Mouse (Mus musculus) ES-E14 (cell line): ENCODE data around the gene Thegl. TPM values are rescaled to one million over a fixed set of nuclear protein-coding genes. Genes with fewer than 3 reads are reported as not detected.
A peak's percentile ranks its signal among the peaks of the same experiment; 100 is the strongest.
"Not testable (repeated sequence)": the region's sequence is repeated elsewhere in the genome, so short reads cannot be mapped to it uniquely, and the experiment has no call there.

ENCODE experiments used
- DNase-seq: peaks from one replicate; pipeline ENCODE4 v3.0.0-alpha.2; 2013; ENCODE audit warnings: low read depth, low spot score
- H3K27ac ChIP-seq: 2 replicates; pipeline ENCODE4 v1.5.1; 2012; ENCODE audit warnings: low read depth, mild to moderate bottlenecking, low read length, moderate library complexity, mixed read lengths; ENCODE audit not compliant: poor library complexity, insufficient read depth, severe bottlenecking
- H3K36me3 ChIP-seq: 2 replicates; pipeline ENCODE4 v1.6.1; 2012; ENCODE audit warnings: mild to moderate bottlenecking, low read length, moderate library complexity, mixed read lengths; ENCODE audit not compliant: control insufficient read depth, poor library complexity, insufficient read depth, severe bottlenecking
- H3K4me1 ChIP-seq, 2 experiments: fragments of 150-350 bp in 1 of 2; sonication (generic) in 1 of 2; 2 replicates each; pipeline ENCODE4 v1.6.1; 2012; ENCODE audit warnings: low read length in 2 of 2, mild to moderate bottlenecking in 1 of 2, mixed read lengths in 1 of 2; ENCODE audit not compliant: control insufficient read depth in 2 of 2, insufficient read depth in 2 of 2, poor library complexity in 1 of 2
- H3K4me3 ChIP-seq, 2 experiments: fragments of 150-350 bp in 1 of 2; sonication (generic) in 1 of 2; 2 replicates each; pipeline ENCODE4 v1.5.1; 2012; ENCODE audit warnings: low read length in 2 of 2, low read depth in 1 of 2, mild to moderate bottlenecking in 1 of 2, mixed read lengths in 1 of 2; ENCODE audit not compliant: insufficient read depth in 1 of 2, poor library complexity in 1 of 2, severe bottlenecking in 1 of 2
- H3K9ac ChIP-seq: 2 replicates; pipeline ENCODE4 v1.6.1; 2012; ENCODE audit warnings: low read depth, mild to moderate bottlenecking, low read length, mixed read lengths; ENCODE audit not compliant: poor library complexity, insufficient read depth, severe bottlenecking
- H3K9me3 ChIP-seq: fragments of 150-350 bp; sonication (generic); 2 replicates; pipeline ENCODE4 v1.6.1; 2012; ENCODE audit warnings: low read depth, mild to moderate bottlenecking, low read length; ENCODE audit not compliant: control insufficient read depth, insufficient read depth
- CHD2 ChIP-seq: IDR thresholded peaks from 2 replicates; pipeline ENCODE4 v1.6.1; 2014; ENCODE audit warnings: mild to moderate bottlenecking, low read depth, low read length, inconsistent platforms
- HCFC1 ChIP-seq: IDR thresholded peaks from 2 replicates; pipeline ENCODE4 v1.6.1; 2012; ENCODE audit warnings: low read length, inconsistent platforms, borderline replicate concordance; ENCODE audit not compliant: insufficient read depth
- MAFK ChIP-seq: IDR thresholded peaks from 2 replicates; pipeline ENCODE4 v1.6.1; 2014; ENCODE audit warnings: mild to moderate bottlenecking, low read depth, low read length, inconsistent platforms; ENCODE audit not compliant: insufficient read depth
- ZC3H11A ChIP-seq: IDR thresholded peaks from 2 replicates; pipeline ENCODE4 v1.6.1; 2012; ENCODE audit warnings: low read depth, mild to moderate bottlenecking, inconsistent platforms, low read length, borderline replicate concordance
- ZNF384 ChIP-seq: IDR thresholded peaks from 2 replicates; pipeline ENCODE4 v1.6.1; 2012; ENCODE audit warnings: low read depth, low read length, inconsistent platforms
- in situ Hi-C, 2 experiments: fragments of 600-800 bp; cut with MboI; formaldehyde crosslinking; loops; one replicate each; pipeline ENCODE4 v1.15.1; 2025; ENCODE audit warnings: low sequenced_read_pairs in 2 of 2, inconsistent platforms in 1 of 2; ENCODE audit not compliant: unreplicated experiment in 2 of 2
- total RNA-seq: library from RNA; depleted of rRNA; stranded (reverse); fragments of 300-350 nt; gene quantifications from 2 replicates; pipeline ENCODE4 v1.2.3, GENCODE M21; 2012

The Thegl gene
- total RNA-seq, 1 experiment = not detected

DNA sequence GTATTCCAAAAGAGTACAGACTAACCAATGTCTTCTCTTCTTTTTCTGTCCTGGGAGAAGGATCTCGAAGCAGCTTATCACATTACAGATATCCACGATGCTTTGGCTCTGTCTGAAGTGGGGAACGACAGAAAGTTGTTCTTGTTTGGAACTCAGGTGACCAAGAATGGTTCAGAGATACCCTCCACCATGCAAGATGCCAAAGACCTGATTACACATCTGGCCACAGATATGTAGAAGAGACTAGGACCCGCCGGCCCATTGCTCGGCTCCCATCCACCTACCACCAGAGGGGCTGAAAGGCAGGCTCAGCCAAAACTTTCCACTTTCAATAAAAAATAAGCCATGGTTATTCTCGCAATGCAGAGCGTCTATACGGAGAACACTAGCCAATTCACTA, 5.5 kb upstream of the Thegl start:
- H3K9ac ChIP-seq = no peak overlapping the region
- H3K4me3 ChIP-seq = no peak overlapping the region
- no peak overlapping the region for H3K27ac ChIP-seq
- H3K9me3 ChIP-seq = no peaks in the 10 kb centered on the region
- no peaks in the 10 kb centered on the region for H3K36me3 ChIP-seq
- no peaks in the 10 kb centered on the region for H3K4me1 ChIP-seq
- no peak for DNase-seq
- TF ChIP-seq CHD2 (no peak), ZC3H11A (no peak), HCFC1 (no peak), MAFK (no peak), ZNF384 (no peak)
- in situ Hi-C loops = no loop called here

DNA sequence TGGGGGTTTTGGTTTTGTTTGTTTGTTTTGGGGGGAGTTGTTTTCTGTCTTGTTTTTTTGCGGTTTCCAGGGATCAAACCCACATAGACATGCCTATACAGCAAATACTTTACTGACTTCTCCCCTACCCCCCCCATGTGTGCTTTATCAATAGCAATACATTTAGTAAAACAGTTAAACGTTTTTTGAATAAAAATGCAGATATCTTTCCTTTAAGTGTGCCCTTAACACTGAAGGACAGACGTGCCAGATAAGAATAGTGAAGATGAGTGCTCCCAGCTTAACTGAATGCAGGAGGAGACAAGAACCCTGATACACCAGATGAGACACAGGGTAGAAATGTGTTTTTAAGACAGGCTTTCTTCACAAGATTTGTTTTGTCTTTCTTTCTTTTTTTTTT, 4.7 kb upstream of the Thegl start:
- H3K4me3 ChIP-seq = no peak overlapping the region
- no peak overlapping the region for H3K9ac ChIP-seq
- H3K27ac ChIP-seq = no peak overlapping the region
- no peaks in the 10 kb centered on the region for H3K4me1 ChIP-seq
- TF ChIP-seq MAFK (no peak), ZC3H11A (no peak), ZNF384 (no peak), HCFC1 (no peak), CHD2 (no peak)
- in situ Hi-C loops = no loop called here
- H3K9me3 ChIP-seq = no peaks in the 10 kb centered on the region
- no peaks in the 10 kb centered on the region for H3K36me3 ChIP-seq
- no peak for DNase-seq

GRCm38 (mm10) chr5:77013171-77013570, 2.7 kb upstream of the Thegl start:
- Histone ChIP-seq H3K4me3 (no peak overlapping the region), H3K9me3 (peaks cover 3% of the 10 kb centered on the region), H3K36me3 (no peaks in the 10 kb centered on the region), H3K9ac (no peak overlapping the region), H3K27ac (no peak overlapping the region), H3K4me1 (no peaks in the 10 kb centered on the region)
- TF ChIP-seq MAFK (no peak), CHD2 (no peak), ZC3H11A (no peak), HCFC1 (no peak), ZNF384 (no peak)
- in situ Hi-C loops = no loop called here
- DNase-seq = no peak

- Histone ChIP-seq H3K27ac (no peak overlapping the region), H3K9me3 (peaks cover 9% of the 10 kb centered on the region)
- in situ Hi-C loops = no loop called here
Observed at GRCm38 (mm10) chr5:77028034-77028433, 12.2 kb downstream of the Thegl start.

GRCm38 (mm10) chr5:77029735-77030134, 13.9 kb downstream of the Thegl start:
- peak; percentile 43 for DNase-seq
- Histone ChIP-seq H3K9me3 (no peaks in the 10 kb centered on the region), H3K9ac (no peak overlapping the region), H3K27ac (no peak overlapping the region), H3K4me3 (no peak overlapping the region), H3K36me3 (no peaks in the 10 kb centered on the region), H3K4me1 (no peaks in the 10 kb centered on the region)
- in situ Hi-C loops = no loop called here
- peak; percentile 48; the same call in 1 of the 2 replicates for TF ChIP-seq ZC3H11A
- no peak for TF ChIP-seq MAFK

More at GRCm38 (mm10) chr5:77028034-77028433, 12.2 kb downstream of the Thegl start:
- Histone ChIP-seq H3K4me3 (no peak overlapping the region), H3K4me1 (no peaks in the 10 kb centered on the region), H3K9ac (no peak overlapping the region), H3K36me3 (peaks cover 2% of the 10 kb centered on the region; the same call in 1 of the 2 replicates)
- no peak for DNase-seq
- TF ChIP-seq ZNF384 (no peak), ZC3H11A (no peak), CHD2 (no peak), MAFK (no peak), HCFC1 (no peak)

DNA sequence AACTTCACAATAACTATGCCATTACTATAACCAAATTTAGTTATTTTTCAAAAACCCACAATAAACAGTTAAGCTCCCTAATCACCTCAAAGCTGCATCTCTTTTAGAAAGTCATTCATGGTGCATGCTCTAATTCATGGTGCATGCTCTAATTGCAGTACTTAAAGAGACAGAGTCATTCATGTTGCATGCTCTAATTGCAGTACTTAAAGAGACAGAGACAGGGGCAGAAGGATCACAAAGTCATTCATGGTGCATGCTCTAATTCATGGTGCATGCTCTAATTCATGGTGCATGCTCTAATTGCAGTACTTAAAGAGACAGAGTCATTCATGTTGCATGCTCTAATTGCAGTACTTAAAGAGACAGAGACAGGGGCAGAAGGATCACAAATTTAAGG, 19.3 kb downstream of the Thegl start:
- H3K9me3 ChIP-seq, DNase-seq, H3K9ac ChIP-seq, in situ Hi-C loops, H3K36me3 ChIP-seq, H3K4me3 ChIP-seq, H3K27ac ChIP-seq, H3K4me1 ChIP-seq: not testable (repeated sequence)
